Mouse (Mus musculus): ENCODE measurements at regions not wholly inside any gene's neighbourhood (a gene's known extent, or its start where the extent isn't known, plus 50 kb on each side); places are given as distances from the start of the nearest gene placed in this dataset. TPM values are rescaled to one million over a fixed set of nuclear protein-coding genes. Genes with fewer than 3 reads are reported as not detected.

DNA sequence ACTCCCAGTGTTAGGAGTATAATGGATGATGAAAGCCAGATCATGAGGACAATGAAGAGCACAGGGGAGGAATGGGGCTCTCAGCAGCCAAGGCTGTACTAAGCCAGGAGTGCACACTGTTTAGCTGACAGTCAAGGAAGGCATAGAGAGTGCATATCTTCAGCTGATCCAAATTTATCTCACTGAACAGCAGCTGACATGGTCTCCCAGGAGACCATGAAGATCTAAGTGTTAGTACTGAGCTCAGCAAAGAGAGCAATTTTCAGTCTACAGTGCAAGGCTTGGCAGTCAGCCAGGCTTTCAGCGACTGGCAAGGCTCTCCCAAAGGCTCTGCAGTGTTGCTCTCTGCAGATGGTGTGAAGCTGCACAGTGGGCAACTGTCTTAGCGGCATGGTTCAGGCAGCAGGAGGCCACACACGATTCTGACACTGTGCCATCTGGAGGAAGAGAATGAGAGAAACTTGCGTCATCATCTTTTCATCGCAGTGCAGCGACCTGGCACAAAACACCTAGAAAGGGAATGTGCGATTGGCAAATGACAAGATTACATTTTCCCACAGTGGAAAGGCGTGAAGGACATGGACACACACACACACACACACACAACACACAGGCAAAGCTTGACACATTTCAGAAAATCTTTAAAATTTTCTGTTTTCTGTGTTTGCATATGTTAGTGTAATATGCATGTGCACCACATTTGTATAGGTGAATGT, 66.7 kb upstream of the Zcchc13 start:
- WGBS = 31% methylated on average over 8 of the region's 8 CpGs
- Histone ChIP-seq H3K4me3 (no peak overlapping the region), H3K27ac (peak overlapping the region; percentile 80), H3K27me3 (no peaks in the 10 kb centered on the region), H3K36me3 (no peaks in the 10 kb centered on the region), H3K9me3 (no peaks in the 10 kb centered on the region), H3K4me2 (peak overlapping the region; percentile 25; the same call in 1 of the 2 replicates), H3K9ac (no peak overlapping the region), H3K4me1 (replicated peaks) (peaks cover 18% of the 10 kb centered on the region)
- peak; percentile 98 for ATAC-seq (ENCODE audit: low FRiP score)

DNA sequence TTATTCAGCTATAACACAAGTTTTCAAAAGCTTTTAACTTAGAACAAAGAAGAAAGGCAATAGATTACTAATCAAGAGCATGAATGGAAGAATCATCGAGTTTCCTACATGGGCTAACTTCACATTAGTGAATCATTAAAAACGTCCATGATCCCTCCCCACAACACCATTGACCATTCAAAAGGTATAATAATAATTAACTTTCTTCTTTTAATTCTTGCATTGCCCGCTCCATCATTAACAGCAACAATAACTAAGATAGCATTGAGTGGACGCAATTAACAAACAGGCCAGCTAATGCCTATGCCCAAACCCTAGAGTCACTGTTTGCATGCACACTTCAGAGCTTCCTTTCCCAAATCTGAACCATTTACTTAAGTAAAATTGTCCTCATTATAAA, 57.0 kb upstream of the Zcchc13 start:
- Histone ChIP-seq H3K27ac (no peak overlapping the region), H3K27me3 (no peaks in the 10 kb centered on the region), H3K9me3 (no peaks in the 10 kb centered on the region), H3K4me2 (no peak overlapping the region), H3K36me3 (peaks cover 3% of the 10 kb centered on the region; the same call in 1 of the 2 replicates), H3K4me1 (replicated peaks) (no peaks in the 10 kb centered on the region), H3K9ac (no peak overlapping the region), H3K4me3 (no peak overlapping the region)
- no peak for ATAC-seq (ENCODE audit: low FRiP score)
- 68% methylated on average over 4 of the region's 4 CpGs for WGBS

GRCm38 (mm10) chrX:103579484-103579883, 50.9 kb upstream of the Zcchc13 start:
- no peak for ATAC-seq (ENCODE audit: low FRiP score)
- Histone ChIP-seq H3K27ac (no peak overlapping the region), H3K27me3 (no peaks in the 10 kb centered on the region), H3K9ac (no peak overlapping the region), H3K36me3 (no peaks in the 10 kb centered on the region), H3K9me3 (no peaks in the 10 kb centered on the region), H3K4me3 (no peak overlapping the region), H3K4me1 (replicated peaks) (no peaks in the 10 kb centered on the region), H3K4me2 (no peak overlapping the region)
- WGBS = 95% methylated on average over 5 of the region's 5 CpGs

MicroRNAs encoded in the stretch of these regions (microRNA counts, 519-probe panel; counts per million panel counts)
- microRNA mmu-miR-374 (4,102 counts per million, percentile 65 among the panel's probes with 10 or more counts), microRNA mmu-miR-421 (3,128 counts per million, percentile 35 among the panel's probes with 10 or more counts)

Small RNA genes in the stretch of these regions (microRNA-seq; reads per million reads assigned to microRNA genes)
- gene Mir374b = not detected
- gene Mir374c = not detected
- 382 reads per million, percentile 66 among the genes with 10 or more reads in this experiment for gene Mir421
